Mouse (Mus musculus) lung, postnatal 0 days (tissue): Measurements from ENCODE around the gene Zfp710.

Source experiments
- CTCF ChIP-seq: IDR thresholded peaks from 2 replicates; pipeline ENCODE4 v1.5.1; 2016; ENCODE audit warnings: antibody characterized with exemption, mild to moderate bottlenecking
- EP300 ChIP-seq: IDR thresholded peaks from 2 replicates; pipeline ENCODE4 v1.6.1; 2016; ENCODE audit warnings: antibody characterized with exemption, mild to moderate bottlenecking, control low read depth

GRCm38 (mm10) chr7:80074921-80075441 lies 50.4 kb downstream of the Zfp710 start:
- TF ChIP-seq CTCF: peak; percentile 46
- TF ChIP-seq EP300: peak; percentile 69
